Mouse (Mus musculus) R1 (cell line): Measurements from ENCODE around the gene Ddi1.
"Not testable (repeated sequence)": the region's sequence is repeated elsewhere in the genome, so short reads cannot be mapped to it uniquely, and the experiment has no call there.

Experiments used
- DNase-seq: peaks from one replicate; pipeline ENCODE4 v3.0.0-alpha.2; 2018; ENCODE audit warnings: low read depth, low spot score

Gene Ddi1

DNA sequence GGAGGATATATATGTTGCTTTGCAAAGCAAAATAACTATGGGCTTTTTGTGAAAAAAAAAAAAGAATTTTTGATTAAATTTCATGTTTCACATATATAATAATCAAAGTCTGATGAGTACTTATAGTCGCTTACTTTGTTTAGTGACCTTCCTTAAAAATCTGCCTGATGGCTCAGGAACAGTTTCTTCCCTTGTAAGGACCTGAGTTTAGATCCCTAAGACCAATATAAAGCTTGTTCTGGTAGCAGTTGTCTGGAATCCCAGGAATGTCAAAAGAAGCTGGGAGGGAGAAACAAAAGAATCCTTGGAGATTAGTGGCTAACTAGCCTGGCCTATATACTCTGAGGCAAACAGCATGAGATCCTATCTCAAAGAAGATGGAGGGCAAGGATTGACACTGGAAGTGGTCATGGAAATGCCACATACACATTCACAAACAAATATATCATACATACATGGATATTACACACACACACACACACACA, at the start of gene Ddi1:
Gene Ddi1, minus strand, starts transcription at position 51 of the 485 bp plus-strand sequence.
- peak; percentile 60 for DNase-seq

DNA sequence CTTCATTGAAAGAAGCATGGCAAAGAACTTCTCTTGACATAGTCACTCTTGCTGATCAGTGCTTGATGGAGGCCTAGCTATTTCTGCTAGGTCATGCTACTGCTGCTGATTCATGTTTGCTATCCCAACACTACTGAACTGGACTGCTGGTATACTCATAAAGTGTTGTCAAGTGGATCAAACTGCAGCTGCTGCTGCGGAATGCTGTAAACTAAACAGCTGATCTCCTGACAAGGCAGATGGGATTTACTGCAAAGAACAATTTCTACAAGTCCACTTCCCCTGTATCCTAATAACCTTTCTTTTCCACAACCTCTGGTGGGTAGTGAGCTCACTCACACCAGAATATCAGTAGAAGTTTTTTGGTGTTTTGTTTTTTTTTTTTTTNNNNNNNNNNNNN, 47.5 kb upstream of the Ddi1 start:
- no peak for DNase-seq

DNA sequence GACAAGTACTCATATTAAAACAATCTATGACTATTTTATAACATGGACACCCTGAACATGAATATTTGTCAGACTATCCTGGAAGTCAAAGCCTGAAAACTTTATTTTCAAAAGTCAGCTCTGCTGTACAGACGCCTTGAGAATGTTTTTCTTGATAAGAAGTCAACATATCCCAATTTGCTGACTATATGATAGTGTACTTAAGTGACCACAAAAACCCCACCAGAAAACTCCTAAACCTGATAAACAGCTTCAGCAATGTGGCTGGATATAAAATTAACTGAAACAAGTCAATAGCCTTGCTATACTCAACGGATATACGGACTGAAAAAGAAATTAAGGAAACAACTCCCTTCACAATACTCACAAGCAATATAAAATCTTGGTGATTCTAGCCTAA, 36.2 kb upstream of the Ddi1 start:
- DNase-seq, result no peak

DNA sequence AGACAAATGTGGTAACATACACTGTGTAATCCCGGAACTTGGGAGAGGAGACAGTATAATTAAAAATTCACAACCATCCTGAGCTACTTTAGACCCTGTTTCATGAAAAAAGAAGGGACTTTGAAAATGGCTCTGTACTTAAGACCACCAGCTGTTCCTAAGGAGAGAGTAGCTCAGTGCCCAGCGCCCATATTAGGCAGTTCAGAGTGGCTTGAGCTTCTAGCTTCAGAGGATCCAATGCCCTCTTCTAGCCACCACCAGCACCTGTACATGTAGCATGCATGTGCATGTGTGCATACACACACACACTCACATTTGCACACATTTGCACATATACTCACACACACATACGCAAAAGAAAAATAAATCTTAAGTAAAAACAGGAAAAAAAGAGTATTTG, 34.9 kb upstream of the Ddi1 start:
- DNase-seq, result no peak

DNA sequence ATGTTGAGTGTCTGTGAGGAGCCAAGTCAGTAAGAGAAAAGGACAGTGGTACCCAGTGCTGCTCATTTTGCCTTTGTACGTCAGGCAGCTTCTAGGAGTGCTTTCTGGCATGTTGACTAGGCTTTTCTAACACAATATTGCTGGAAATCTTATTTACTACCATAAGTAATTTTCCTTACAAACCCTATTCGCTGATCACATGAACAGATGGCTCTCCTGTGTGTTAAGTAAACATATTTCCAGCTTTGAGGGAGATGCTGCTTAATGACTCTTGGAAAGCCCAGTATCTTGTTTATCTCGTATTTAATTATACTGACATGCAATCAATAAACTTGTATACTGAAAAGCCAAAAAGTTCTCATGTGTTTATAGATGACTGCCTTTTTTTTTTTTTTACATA, 32.4 kb upstream of the Ddi1 start:
- no peak for DNase-seq

DNA sequence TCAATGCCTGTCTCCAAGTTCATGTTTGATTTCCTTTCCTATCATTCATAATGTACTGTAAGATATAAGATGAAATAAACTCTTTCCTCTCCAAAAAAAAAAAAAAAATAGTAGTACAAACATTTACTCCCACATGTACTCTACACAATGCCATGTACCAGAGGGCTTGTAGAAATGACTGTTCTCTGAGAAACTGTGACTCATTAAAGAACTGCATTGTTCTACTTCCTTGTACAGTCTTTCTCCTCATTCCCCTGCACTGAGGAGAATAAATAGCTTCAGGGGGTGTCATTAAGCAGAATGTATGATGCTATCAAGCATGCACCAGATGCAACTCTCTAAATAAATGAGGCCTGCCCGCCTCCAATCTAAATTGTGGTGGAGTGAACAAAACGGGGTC, 28.9 kb upstream of the Ddi1 start:
- DNase-seq, result no peak

DNA sequence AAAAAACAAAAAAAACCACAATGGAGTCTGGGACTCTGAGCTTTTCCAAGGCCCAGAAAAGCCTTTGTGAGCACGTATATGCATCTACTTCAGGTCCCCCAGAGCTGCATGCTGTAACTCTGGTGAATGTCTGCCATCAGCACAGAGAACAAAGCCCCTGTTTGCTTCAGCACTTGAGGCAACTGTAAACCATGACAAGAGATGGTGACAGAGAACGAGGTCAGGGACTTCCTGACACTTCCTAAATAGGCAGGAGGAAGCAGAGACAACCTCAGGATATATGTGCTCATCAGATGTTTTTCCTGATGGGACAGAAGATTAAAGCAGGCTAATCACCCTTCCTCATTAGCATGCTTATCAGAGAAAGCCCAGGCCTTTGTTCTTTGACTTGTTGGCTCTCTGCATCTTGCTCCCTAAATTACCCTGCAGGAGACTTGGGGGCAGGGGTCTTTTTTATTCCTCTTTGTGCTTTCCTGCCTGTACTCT, 19.6 kb upstream of the Ddi1 start:
- peak; percentile 13 for DNase-seq

DNA sequence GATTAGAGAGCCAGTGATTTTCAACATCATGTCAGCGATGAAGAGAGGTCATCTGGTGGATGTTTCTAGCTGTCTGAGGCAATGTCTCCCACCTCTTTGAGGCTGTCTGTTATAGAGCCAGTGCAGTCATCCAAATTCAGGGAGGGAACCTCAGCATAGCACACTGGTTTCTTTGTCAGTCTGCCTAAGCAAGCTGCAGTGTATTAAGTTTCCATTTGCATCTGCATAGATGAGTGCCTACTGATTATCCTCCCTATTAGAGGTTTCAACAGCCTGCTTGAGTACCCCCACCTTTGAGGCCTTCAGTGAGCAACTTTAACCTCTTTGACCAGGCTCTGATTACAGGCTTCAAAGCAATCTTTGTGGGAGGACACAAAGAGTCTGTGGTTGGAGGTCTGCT, 17.1 kb upstream of the Ddi1 start:
- DNase-seq, result no peak

DNA sequence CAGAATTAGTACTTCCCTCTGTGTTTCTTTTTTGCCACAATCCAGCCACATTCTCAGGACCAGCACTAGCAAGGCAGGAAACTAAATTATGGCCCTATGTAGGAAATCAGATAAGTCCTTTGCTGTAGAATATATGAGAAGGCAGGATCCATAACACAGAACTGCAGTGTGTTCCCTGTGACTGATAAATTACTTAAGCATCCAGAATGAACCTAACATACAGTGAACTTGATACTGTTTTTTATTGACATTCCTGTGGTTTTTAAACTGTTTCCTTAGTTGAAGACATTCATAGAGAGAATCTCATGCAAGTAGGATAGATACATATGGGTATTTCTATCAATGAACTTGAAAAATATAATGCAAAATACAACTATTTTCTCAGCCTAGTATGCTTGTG, 7.9 kb upstream of the Ddi1 start:
- no peak for DNase-seq

DNA sequence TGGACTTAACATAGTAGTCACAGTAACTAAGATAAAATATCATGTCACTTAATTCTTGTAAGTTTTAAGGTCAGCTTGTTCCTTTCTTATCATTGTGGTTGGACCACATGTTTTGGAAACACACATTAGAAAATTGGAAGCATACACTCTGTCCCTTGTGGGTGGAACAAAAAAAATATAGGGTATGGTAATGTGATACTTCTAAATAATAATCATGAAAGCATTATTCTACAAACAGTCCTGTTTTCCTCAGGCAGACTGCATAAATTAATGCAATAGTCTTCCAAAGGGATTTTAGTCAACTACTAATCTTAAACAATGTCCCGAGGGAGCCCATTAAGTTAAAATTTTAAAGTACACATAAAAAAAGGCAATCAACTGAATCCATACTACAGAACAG, 6.7 kb upstream of the Ddi1 start:
- DNase-seq, result no peak

DNA sequence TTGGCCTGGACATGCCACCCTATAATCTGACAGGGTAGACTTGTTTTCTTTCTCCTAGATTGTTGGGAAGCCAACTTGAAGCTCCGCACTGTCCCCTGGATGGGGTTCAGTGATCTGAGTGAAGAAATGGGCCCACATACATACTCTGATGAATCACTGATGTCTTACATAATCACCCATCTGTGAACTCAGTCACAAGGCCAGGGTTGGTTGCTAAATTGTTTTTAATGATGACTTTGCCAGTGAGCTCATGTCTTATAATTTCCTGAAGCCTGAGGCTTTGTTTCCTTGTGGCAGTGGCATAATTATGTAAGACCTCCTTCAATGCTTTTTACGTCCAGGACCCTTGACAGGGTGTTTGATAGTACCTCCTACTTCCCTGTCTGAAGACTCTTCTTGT, 4.8 kb downstream of the Ddi1 start:
- no peak for DNase-seq

DNA sequence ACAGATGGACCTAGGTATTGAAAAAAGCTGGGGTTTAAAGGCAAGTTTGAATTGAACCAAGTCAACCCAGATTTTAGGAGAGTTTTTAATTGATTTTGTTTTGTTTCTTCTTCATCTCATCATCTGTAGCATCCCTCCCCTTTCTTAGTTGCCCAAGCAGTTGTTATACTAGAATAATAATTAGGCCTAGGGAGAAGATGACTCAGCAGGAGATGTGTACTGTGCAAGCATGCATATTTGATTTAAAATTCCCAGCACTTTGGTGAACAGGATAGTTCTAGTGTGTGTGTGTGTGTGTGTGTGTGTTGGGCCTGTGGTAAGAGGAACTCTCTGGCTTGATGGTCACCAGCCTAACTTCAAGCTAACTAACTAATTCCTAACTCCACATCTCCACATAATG, 12.6 kb downstream of the Ddi1 start:
- no peak for DNase-seq

DNA sequence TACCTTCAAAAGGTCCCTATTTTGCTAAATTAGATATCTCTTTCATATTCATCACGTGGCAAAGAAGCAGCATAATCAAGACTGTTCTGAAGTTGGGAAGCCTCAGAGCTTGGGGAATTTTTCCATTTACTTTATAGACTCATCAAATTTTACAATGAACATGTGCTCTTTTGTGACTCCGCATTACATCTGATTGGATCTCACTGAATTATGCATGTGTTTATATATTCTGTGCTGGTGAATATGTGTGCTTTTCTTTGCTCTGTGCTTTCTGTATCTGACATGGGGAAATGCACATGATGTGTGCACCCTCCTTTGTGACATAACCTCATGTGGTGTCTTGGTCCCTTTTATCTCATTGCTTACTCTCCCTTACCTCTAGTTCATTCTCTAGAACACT, 17.7 kb downstream of the Ddi1 start:
- DNase-seq, result no peak

DNA sequence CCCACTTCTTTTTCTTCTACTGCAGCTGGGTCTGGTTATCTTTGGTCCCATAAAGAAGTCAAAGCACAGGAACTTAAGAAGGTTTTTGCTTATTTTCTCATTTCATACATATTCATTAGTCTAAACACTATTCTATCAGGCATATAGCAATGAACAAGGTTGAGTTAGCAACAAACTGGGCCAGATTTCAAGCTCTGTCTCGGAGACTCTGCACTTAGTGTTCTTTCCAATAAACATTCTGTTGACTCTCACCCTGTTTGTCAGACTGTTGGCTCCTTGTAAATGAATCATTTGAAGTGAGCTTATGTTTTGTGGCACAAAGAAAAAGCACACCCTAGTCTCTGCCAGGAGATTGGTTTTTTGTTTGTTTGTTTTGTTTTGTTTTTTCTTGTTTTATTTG, 19.3 kb downstream of the Ddi1 start:
- DNase-seq, result no peak

DNA sequence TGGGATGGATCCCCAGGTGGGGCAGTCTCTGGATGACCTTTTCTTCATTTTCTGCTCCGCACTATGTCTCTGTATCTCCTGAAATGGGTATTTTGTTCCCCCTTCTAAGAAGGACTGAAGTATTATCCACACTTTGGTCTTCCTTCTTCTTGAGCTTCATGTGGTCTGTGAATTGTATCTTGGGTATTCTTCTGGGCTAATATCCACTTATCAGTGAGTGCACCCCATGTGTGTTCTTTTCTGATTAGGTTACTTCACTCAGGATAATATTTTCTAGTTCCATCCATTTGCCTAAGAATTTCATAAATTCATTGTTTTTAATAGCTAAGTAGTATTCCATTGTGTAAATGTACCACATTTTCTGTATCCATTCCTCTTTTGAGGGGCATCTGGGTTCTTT, 33.7 kb downstream of the Ddi1 start:
- not testable (repeated sequence) for DNase-seq

DNA sequence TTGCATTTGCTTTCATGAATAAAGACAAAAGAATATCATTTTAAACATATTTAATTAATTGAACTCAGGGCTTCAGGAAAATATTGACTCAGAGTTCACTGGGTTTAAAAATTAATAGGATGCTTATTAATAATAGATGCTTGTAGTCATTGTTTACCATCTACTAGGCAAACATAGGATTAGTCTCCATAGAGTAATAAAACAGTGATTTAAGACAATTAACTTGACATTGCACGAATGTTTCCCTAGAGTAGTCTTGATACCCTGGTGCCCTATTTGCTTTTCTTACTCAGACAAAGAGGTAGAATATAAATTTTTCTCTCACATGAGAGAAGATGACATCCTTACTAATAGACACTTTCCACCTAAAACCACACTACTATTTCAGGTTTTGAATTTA, 52.1 kb downstream of the Ddi1 start:
- DNase-seq, result no peak

DNA sequence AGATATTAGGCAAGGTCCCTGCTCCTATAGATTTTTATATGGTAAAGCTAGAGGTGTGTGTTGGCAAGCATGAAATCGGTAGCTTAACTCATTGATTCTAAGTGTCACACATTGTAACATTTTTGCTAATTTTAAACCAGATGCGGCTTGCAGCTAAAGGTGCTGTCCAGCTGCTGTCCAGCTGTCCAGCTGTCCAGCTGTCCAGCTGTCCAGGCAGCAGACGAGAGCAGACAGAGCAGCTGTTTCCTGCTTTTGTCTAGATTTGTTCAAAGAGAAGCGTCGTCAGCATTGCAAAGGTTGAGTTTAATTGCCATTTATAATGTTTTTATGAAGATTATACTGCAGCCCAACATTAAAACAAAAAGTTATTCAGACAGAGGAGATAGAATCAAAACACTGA, 56.8 kb downstream of the Ddi1 start:
- no peak for DNase-seq
